Mouse (Mus musculus) layer of hippocampus, adult 9-11 months (tissue): ENCODE data around the gene Gm11569.
"Not testable (repeated sequence)": the region's sequence is repeated elsewhere in the genome, so short reads cannot be mapped to it uniquely, and the experiment has no call there.

Source experiments
- DNase-seq: peaks from one replicate; pipeline ENCODE4 v3.0.0; 2022

The Gm11569 gene

DNA sequence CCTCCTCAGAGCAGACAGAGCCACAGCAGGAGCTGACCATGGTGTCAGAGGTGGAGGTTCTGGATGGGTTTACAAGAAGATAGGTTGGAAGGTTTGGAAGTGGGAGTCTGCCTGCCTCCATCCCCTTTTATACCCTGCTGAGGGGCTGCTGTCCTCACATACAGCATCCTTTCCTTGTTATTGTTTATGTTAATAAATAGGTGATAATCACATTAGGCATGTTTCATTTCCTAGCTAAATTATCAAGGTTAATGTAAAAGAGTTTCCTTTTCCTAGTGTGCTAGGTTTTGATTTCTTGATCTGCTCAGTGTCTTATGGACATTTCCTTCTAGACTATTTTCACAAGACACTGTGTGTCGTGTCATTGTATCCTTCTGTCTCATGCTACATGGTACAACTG lies at the start of gene Gm11569:
TSS of gene Gm11569 (minus strand) at position 101 of the 400 bp plus-strand sequence.
- not testable (repeated sequence) for DNase-seq

GRCm38 (mm10) chr11:99846746-99847145 lies 48.0 kb upstream of the Gm11569 start:
- DNase-seq, result no peak

DNA sequence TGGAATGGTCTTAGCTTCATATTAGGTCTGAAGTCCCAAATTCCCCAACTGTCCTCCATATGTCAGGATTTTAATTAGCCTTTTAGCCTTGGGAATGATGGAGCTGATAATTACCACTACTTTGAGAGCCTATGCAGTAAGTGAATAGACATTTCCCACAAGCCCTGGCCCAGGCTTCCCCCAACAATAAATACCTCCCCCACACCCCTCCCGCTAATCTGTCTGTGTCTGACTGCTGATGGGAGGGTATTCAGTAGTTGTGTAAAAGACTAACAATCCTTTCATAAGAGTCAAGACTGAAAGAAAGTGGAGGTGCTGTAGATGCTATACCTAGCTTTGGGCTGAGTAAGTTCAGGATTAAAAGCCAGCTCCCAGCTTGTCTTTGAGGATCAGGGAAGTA lies 43.5 kb upstream of the Gm11569 start:
- DNase-seq, result no peak

DNA sequence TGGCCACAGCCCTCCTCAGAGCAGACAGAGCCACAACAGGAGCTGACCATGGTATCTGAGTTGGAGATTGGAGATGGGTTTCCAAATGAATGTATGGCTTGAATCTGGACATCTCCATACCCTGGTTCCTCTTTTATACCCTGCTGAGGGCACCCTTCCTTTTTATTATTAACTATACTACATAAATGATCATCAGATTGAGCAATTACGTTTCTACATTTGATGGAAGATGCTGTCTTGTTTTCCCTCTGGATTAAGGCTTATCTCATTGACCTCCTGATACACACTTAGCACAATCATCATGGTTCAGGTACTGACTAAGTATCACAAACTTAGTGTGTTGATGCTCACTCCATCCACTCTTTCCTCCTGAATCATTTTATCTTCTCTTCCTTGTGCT lies 39.2 kb upstream of the Gm11569 start, which contains the start of gene 2300003K06Rik:
TSS of gene 2300003K06Rik (minus strand) at position 101 of the 400 bp plus-strand sequence.
- DNase-seq, result no peak

GRCm38 (mm10) chr11:99815566-99815965 lies 16.8 kb upstream of the Gm11569 start, which contains the start of gene Gm11564:
Gm11564 (minus strand) TSS chr11:99815666.
- not testable (repeated sequence) for DNase-seq

DNA sequence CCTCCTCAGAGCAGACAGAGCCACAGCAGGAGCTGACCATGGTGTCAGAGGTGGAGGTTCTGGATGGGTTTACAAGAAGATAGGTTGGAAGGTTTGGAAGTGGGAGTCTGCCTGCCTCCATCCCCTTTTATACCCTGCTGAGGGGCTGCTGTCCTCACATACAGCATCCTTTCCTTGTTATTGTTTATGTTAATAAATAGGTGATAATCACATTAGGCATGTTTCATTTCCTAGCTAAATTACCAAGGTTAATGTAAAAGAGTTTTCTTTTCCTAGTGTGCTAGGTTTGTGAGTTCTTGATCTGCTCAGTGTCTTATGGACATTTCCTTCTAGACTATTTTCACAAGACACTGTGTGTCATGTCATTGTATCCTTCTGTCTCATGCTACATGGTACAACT lies 11.1 kb upstream of the Gm11569 start, which contains the start of gene Krtap4-13:
TSS of gene Krtap4-13 (minus strand) at position 101 of the 400 bp plus-strand sequence.
- DNase-seq, result not testable (repeated sequence)

- not testable (repeated sequence) for DNase-seq
Measured at GRCm38 (mm10) chr11:99804346-99804745, 5.6 kb upstream of the Gm11569 start, which contains the start of gene Gm11554. Gm11554 (minus strand) TSS chr11:99804446.

- DNase-seq, result no peak
Measured at GRCm38 (mm10) chr11:99793367-99793766, 5.4 kb downstream of the Gm11569 start, which contains the start of gene Gm11596. Gm11596 (minus strand) TSS chr11:99793467.

DNA sequence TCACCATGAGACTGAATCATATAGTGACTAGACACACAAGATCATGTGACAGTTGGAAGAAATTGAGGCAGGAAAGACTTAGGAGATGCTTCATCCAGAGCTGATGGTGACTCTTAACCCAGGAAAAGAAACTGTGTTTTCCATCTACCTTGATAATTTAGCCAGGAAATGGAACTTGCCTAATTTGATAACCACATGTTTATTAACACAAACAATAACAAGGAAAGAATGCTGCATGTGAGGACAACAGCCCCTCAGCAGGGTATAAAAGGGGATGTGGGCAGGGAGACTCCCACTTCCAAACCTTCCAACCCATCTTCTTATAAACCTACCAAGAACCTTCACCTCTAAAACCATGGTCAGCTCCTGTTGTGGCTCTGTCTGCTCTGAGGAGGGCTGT lies 13.8 kb downstream of the Gm11569 start, which contains the start of gene Krtap4-9:
TSS of gene Krtap4-9 (plus strand) at position 301 of the 400 bp plus-strand sequence.
- not testable (repeated sequence) for DNase-seq

- DNase-seq, result no peak
Measured at GRCm38 (mm10) chr11:99780604-99781003, 18.1 kb downstream of the Gm11569 start, which contains the start of gene Krtap4-8. Krtap4-8 (minus strand) TSS chr11:99780704.

DNA sequence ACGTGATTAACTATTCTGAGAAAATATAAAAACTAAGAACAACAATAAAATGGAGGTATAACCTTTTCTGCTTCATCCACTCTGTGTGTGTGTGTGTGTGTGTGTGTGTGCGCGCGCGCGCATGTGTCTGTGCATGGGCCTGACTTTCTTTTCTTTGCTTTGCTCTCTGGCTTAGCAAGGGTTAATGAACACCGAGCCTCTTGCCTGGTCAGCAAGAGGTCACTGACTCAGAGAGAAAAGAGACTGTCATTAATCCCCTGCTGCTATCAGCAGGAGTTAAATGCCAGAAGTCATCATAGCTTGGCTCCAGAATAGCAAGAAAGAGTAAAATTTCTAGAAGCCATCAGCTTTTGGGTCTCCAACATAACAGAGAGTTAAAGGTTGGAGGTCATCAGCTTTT lies 20.3 kb downstream of the Gm11569 start:
- DNase-seq, result no peak

DNA sequence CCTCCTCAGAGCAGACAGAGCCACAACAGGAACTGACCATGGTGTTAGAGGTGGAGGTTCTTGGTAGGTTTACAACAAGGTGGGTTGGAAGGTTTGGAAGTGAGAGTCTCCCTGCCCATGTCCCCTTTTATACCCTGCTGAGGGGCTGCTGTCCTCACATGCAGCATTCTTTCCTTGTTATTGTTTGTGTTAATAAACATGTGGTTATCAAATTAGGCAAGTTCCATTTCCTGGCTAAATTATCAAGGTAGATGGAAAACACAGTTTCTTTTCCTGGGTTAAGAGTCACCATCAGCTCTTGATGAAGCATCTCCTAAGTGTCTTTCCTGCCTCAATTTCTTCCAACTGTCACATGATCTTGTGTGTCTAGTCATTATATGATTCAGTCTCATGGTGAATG lies 25.9 kb downstream of the Gm11569 start, which contains the start of gene Gm11595:
TSS of gene Gm11595 (minus strand) at position 101 of the 400 bp plus-strand sequence.
- DNase-seq, result not testable (repeated sequence)

DNA sequence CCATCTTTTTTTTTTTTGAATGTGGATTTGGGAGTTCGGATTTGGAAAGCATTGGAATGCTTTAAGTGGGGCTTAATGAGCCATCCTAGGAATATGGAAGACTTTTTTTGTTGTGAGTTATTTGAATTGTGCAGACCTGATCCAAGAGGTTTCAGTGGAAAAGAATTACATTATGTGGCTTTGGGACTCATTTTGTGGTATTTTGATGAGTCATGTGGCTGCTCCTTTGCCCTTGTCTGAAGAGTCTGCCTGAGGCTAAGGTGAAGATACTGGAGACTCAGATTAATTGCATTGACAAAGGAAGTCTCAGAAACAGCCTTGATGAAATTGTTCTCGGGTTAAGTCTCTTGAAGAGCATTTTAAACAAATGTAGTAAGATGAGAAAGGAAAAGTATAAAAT lies 30.3 kb downstream of the Gm11569 start:
- no peak for DNase-seq

GRCm38 (mm10) chr11:99758877-99759276 lies 39.9 kb downstream of the Gm11569 start:
- DNase-seq, result no peak
